Mouse (Mus musculus): Measurements from ENCODE around the gene Tsacc. TPM values are rescaled to one million over a fixed set of nuclear protein-coding genes. Genes with fewer than 3 reads are reported as not detected.

Gene Tsacc
- polyA plus RNA-seq (2012; rRNA removed) = 3.8 and 6.7 TPM in 2 replicates

GRCm38 (mm10) chr3:88296561-88297318 lies at the start of gene Tsacc, which contains the start of gene Cct3:
TSS of gene Tsacc (minus strand) at chr3:88296999.
TSS of gene Cct3 (plus strand) at chr3:88297116.

GRCm38 (mm10) chr3:88336058-88337013 lies 39.5 kb upstream of the Tsacc start, which contains the start of the genes Tmem79 and Smg5:
TSS of gene Tmem79 (minus strand) at chr3:88336148.
TSS of gene Smg5 (plus strand) at chr3:88336260.

GRCm38 (mm10) chr3:88324951-88325405 lies 28.2 kb upstream of the Tsacc start, which contains the start of gene Glmp:
TSS of gene Glmp (plus strand) at chr3:88325023.

GRCm38 (mm10) chr3:88287110-88287509 lies 9.7 kb downstream of the Tsacc start, which contains the start of gene Gm38392:
TSS of gene Gm38392 (minus strand) at chr3:88287210.

GRCm38 (mm10) chr3:88254268-88254926 lies 42.4 kb downstream of the Tsacc start, which contains the start of gene Rhbg:
TSS of gene Rhbg (minus strand) at chr3:88254709.

Other genes starting within 250 kb of the Tsacc start
- 59.9 and 77.1 TPM in 2 replicates for gene Naxe, start 238.5 kb downstream of the Tsacc start, polyA plus RNA-seq (2012; rRNA removed)
- not detected in 2 replicates for gene Ttc24, start 218.7 kb downstream of the Tsacc start, polyA plus RNA-seq (2012; rRNA removed)
- gene Iqgap3, start 215.0 kb downstream of the Tsacc start, polyA plus RNA-seq (2012; rRNA removed) = 23.1 and 28.6 TPM in 2 replicates
- 22.3 and 32.4 TPM in 2 replicates for gene Mef2d, start 154.6 kb downstream of the Tsacc start, polyA plus RNA-seq (2012; rRNA removed)
- 0.49 and 0.53 TPM in 2 replicates for gene Rhbg, start 42.3 kb downstream of the Tsacc start, polyA plus RNA-seq (2012; rRNA removed)
- gene Gm38392, start 9.8 kb downstream of the Tsacc start, polyA plus RNA-seq (2012; rRNA removed) = 0.15 and 0.20 TPM in 2 replicates
- 479 and 533 TPM in 2 replicates for gene Cct3, start 117 bp upstream of the Tsacc start, polyA plus RNA-seq (2012; rRNA removed)
- 55.2 and 76.1 TPM in 2 replicates for gene Glmp, start 28.0 kb upstream of the Tsacc start, polyA plus RNA-seq (2012; rRNA removed)
- 2.0 TPM in 2 replicates for gene Tmem79, start 39.1 kb upstream of the Tsacc start, polyA plus RNA-seq (2012; rRNA removed)
- gene Smg5, start 39.3 kb upstream of the Tsacc start, polyA plus RNA-seq (2012; rRNA removed) = 111 and 112 TPM in 2 replicates
- gene Paqr6, start 67.6 kb upstream of the Tsacc start, polyA plus RNA-seq (2012; rRNA removed) = 1.4 and 1.9 TPM in 2 replicates
- gene Bglap3, start 75.7 kb upstream of the Tsacc start, polyA plus RNA-seq (2012; rRNA removed) = 0.06 and 0.25 TPM in 2 replicates
- not detected in 2 replicates for gene Bglap2, start 81.7 kb upstream of the Tsacc start, polyA plus RNA-seq (2012; rRNA removed)
- 0.20 and 1.0 TPM in 2 replicates for gene Bglap, start 87.5 kb upstream of the Tsacc start, polyA plus RNA-seq (2012; rRNA removed)
- 105 and 106 TPM in 2 replicates for gene Pmf1, start 113.3 kb upstream of the Tsacc start, polyA plus RNA-seq (2012; rRNA removed)
- 16.7 and 19.8 TPM in 2 replicates for gene Slc25a44, start 128.1 kb upstream of the Tsacc start, polyA plus RNA-seq (2012; rRNA removed)
- gene Sema4a, start 164.2 kb upstream of the Tsacc start, polyA plus RNA-seq (2012; rRNA removed) = 10.6 and 14.6 TPM in 2 replicates
- gene Lmna, start 213.0 kb upstream of the Tsacc start, polyA plus RNA-seq (2012; rRNA removed) = 22.5 and 24.7 TPM in 2 replicates
- gene Mex3a, start 235.4 kb upstream of the Tsacc start, polyA plus RNA-seq (2012; rRNA removed) = 70.1 and 73.6 TPM in 2 replicates

All from central nervous system, embryonic 11.5 days (tissue).